Mouse (Mus musculus) adrenal gland, adult 2 months (tissue): ENCODE results near the gene Slc35e1. TPM values are rescaled to one million over a fixed set of nuclear protein-coding genes. Genes with fewer than 3 reads are reported as not detected.
A peak's percentile ranks its signal among the peaks of the same experiment; 100 is the strongest.

Experiments
- DNase-seq: peaks from one replicate; pipeline ENCODE4 v3.0.0; 2021
- long read RNA-seq: library from polyadenylated mRNA; stranded (forward); transcript quantifications from one replicate; pipeline ENCODE4 v2.0.0, GENCODE M21; 2021
- polyA plus RNA-seq: library from polyadenylated mRNA; depleted of rRNA; stranded (reverse); fragments of >200 nt; gene quantifications from 2 replicates; pipeline ENCODE4 v1.2.3, GENCODE M21; 2012; rRNA removed
- total RNA-seq, 2 experiments: library from RNA; stranded (reverse); gene quantifications; 2 replicates each; pipeline ENCODE4 v1.2.3; 2021

Slc35e1 gene
- 10 to 100 TPM; 34.4 to 49.8 TPM for total RNA-seq
- polyA plus RNA-seq, result 69.7 and 80.0 TPM in 2 replicates
- long read RNA-seq, full-length matches to known transcripts, result 36 of 42 reads
- long read RNA-seq, partial matches to known transcripts, result 2 of 42 reads
- long read RNA-seq, other reads (novel, unspliced or antisense), result 4 of 42 reads

DNA sequence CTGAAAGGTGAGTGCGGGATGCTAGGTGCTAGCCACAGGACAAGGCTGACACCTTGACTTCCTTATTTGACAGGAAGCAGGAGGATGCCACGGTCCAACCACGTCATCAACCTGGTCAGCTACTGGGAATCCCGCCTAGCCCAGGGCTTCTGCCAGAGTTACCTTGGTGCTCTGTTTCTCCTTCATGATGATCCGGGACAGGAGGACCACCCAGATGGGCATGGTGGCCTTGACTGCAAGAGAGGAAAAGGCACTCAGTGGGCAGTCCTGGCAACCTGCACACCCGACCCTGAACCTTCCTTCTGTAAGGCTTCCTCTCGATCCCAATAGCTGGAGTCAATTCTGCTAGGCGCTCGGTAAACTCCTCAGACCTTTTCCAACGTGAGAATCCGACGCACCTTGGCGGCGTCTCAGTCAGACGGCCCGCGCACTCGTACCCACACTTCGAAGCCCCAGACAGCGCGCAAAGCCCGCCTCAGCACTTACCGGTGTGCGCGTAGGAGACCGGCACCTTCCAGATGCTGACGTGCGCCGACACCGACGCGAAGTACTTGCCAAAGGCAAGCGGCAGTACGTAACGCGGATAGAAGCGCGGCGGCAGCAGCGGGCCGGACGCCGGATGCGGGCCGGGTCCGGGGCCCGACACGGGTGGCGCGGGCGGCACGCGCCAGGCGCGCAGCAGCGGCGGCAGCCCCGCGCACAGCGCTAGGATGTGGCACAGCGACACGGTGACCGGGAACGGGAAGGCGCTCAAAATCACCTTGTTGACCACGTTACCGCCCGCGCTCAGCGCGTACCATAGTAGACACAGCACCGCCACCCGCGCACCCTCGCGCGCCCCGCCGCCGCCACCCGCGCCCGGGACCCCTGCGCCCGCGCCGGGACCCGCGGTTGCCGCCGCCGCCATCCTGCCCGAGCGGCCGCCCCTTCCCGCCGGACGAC, at the start of gene Slc35e1:
TSS of gene Slc35e1 (minus strand) at position 935 of the 942 bp plus-strand sequence.
- no peak for DNase-seq

DNA sequence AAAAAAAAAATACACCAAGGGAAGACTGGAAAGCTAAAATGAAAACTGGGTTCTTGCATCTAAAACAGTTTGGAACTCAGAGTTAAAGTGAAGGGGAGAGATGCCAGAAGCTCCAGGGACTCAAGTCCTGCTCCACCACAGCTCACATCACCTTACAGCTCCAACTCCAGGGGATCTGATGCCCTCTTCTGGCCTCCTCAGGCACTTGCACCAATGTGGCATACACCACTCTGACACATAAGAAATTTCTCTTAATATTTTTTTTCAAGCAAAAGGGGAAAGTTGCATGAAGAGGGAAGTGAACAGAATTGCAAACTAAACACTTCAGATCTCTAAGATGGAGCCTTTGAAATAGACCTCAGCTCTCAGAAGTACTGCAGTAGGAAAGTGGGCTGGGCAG, 46.8 kb upstream of the Slc35e1 start:
- DNase-seq, result no peak

DNA sequence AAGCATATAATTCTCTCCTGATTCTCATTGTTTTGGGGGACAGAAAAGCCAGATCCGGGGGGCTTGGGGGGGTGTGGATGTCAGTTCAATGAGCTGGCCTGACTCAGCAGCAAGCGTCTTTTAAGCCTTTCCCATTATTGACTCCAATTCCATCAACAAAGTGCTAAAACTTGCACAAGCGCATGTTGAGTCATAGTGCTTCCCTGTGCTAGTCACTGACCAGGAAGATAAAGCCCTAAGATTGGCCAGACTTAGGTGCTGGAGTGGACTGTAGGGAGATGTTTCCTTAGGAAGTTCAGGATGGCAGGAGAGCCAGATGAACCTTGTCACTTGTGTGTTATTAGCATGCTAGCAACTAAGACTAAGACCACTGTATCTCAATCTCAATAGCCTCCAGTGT, 42.5 kb upstream of the Slc35e1 start:
- DNase-seq, result peak; percentile 39

DNA sequence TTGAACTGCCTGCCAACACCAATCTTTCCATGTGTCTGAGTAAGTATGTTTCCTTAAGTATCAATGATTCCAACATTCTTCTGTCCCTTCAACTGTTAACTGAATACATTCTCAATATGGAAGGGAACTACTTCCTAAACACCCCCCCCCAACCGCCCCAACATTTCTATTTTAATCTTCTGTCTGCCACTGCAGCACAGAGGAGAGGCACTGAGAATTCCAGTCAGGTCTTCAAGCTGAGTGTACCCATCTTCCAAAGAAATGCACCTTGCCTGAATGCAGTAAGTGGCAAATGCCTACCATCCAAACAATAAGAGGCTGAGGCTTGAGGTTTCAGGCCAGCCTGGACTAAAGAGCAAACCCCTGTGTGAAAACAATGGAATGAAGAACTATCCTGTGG, 39.7 kb upstream of the Slc35e1 start:
- no peak for DNase-seq

DNA sequence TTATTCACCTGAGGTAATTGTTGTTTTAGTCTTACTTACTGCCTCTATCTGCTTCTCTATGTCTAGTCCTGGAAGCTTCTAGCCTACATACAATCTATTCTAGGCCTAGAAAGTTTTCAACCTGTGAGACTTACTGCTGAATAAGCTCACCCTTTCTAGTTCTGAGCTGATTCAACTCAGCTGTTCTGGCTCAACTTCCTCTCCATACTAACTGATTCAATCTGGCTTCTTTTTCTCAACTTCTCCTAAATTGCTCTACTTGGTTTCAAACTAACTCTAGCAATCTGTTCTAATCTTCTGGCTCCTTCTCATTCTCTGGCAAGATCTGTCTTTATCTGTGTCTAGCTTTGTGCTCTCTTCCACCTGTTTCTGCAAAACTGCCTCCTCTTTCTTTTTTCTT, 29.5 kb upstream of the Slc35e1 start:
- DNase-seq, result no peak

DNA sequence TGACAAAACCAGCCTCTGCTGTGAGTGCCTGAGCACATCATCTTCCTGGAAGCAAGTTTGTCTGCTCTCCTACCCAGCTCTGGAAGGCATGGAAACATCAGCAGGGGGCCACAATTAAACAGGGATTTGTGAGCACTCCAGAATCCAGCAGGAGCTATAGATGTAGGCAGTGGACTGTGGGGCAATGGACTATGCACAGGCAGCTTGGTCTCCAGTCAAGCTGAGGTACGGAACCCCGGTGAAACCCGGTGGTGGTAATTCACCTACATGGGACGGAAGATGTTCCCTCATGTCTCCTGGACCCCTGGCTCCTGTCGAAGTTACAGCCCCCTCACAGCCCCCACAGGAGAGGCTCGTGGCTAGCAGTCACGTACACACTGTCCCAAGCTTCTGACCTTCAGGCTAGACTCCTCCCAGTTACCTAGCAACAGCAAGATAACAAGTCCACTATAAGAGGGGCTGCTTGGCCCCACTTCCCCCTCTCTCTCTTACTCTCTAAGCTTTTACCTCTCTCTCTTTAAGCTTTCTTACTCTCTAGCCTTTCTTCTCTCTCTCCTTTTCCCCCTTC, 25.1 kb upstream of the Slc35e1 start:
- DNase-seq, result no peak

DNA sequence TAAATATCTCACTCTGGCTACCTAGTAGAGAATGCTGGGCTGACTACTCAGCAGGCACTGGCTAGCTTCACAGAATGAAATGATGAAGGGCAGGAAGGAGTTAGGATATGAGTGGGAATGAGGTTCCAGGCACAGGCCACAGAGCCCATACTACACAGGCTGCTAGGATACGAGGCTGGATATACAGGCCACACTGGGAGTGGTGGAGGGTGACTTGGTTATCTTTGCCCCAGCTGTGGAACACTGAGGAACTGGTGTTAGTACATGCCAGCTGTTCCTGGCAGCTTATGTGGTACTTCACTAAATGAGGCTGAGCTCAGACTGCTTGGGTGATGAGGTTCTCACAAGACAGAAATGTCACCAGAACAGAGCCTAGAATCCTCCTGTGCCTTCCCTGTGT, 20.7 kb upstream of the Slc35e1 start:
- DNase-seq, result no peak

DNA sequence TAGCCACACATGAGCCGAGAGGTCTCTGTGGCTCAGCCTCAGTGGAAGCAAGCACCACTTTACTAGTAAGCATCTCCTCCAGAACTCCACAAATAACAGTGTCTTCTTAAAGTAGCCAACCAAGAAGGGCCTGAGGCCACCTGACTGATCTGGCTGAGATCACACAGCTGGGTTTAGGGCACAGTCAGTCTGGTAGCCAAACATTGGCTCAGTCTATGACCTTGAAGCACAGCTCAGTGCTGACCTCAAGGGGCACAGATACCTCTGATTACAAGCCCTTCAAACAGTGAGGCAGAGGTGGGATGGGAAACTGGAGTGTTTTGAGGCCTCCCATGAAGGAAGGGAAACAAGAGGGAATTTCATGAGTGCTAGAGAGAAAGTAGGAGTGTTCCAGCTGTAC, 20.2 kb upstream of the Slc35e1 start:
- DNase-seq, result no peak

DNA sequence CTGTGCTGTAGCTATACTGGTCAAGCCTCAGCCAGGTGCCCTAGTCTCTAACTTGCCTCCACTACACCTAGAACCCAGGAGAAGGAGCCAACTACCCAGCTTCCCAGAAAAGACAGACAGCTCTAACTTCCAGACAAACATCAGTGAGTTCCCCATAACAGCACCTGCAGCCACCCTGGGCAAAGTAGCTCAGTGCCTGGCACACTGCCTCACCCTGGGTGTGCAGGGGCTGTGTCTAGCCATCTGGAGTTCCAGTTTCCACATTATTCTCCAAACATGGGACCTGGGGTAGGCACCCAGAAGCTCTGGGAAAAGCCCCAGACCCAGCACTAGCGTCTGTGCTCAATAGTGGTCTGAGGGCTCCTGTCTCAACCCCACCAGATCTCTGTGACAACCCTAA, 15.1 kb upstream of the Slc35e1 start:
- no peak for DNase-seq

DNA sequence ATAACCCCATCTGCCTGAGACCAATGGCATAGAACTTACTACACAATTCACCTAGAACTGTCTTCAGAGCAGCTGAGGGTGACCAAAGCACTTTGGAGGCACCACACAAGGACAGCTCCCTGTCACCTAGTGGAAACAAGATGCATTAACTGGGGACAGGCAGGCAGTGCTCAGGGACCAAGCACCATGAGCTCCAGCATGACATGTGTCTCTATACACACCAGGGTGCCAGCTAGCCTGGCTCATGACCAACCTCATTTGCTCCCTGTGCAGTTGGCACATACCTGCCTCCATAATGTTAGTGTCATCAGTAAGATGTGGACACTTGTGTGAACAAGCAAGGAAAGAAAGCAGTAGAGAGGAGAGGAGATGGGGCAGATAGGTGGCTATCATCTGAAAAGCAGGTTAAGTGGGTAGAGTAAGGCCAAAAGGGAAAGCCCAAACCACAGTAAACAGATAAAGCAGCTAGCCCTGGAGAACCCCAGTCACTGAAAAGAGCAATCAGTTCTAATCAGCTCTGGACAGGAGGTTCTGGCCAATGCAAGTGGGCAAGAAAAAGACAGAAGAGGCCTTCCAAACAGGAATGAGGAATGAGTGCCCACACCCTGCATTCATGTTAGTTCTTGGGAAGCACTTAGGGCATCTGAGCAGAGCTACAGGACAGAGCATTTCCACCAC, 12.4 kb upstream of the Slc35e1 start:
- no peak for DNase-seq

DNA sequence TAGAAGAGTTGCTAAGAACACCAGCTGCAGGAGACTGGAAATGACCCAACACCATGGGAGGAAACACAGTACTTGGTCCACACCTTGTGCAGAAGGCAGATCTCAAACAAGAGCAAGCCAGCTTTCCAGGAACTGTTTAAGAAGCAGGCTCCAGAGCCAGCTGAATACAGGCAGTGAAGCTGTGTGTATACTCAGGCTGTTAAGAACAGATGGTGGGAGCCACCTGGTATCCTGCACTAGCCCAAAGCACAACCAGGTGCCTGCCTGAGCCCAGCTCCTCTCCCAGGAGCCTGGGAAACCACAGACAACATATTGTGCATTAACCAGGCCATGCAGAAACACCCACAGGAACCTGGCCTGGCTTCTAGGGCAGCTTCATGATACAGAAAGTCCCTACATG, 11.7 kb upstream of the Slc35e1 start:
- DNase-seq, result no peak

DNA sequence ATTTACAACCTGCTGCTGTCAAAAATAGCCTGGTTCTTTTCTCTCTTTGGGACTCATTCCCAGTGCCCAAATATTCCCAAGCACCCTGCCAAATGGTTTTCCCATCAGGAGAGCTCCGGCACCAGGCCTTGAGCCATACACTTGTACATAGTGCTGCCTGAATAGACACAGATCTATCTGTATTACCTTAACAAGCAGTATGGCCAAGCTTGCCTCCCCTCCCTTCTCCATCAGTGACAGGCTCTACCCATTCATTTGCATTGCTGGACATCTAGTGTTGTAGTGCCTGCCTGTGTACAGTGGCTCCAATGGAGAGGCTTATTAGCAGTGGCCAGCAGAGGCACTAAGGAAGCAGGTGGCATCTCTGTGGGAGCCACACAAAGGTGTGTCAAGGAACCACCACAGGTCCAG, 8.1 kb upstream of the Slc35e1 start:
- no peak for DNase-seq

DNA sequence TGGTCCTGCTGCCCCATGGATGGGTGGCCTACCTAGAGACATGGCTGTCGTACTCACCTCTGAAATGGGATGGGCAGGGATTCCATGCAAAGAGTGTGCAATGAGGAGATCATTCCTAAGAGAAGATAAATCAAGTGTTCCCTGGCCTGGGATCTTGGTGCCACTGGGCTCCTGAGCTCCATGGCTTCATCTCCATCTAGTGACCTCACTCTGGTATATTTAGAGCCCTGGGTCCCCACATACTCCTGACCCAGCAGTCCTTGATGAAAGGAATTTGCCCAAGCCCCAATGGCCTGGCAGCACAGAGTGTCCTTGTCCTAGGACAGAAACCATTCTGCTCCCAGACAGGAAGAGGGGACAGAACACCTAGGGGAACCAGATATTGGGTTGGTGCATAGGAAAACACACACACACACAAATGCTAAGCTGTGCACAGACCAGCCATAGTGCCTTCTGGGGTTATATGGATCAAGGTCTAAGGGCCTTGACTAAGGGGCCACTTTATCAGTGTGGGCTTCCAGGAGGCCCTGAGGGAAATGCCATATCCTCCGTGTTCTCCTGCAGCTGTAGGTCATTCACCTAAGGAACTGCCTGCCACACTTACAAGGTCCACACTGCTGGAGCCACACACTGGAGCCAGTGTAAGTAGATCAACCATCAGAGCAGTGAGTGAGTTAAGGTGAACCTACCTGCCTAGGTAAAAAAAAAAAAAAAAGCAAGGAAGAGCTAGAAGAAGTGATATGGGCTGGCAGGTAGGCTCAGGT, 7.3 kb upstream of the Slc35e1 start:
- no peak for DNase-seq

DNA sequence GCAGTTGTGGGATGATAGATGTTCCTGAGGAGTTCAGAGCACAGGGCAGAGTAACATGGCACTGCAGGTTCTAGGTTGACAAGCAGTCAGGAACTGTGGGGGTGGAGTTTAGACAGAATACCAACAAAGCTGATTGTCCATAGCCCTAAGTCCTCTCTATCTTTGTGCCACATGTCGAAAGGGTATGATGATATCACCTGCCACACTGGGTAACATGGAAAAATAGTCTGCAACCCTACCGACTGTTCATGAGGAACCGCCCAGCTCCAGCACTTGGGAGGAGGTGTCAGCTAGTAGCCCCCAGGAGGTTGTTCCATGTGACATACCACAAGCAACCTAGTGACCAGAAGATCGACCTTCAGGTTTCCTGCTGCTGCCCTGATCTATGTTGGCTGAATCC, 6.1 kb upstream of the Slc35e1 start:
- no peak for DNase-seq

DNA sequence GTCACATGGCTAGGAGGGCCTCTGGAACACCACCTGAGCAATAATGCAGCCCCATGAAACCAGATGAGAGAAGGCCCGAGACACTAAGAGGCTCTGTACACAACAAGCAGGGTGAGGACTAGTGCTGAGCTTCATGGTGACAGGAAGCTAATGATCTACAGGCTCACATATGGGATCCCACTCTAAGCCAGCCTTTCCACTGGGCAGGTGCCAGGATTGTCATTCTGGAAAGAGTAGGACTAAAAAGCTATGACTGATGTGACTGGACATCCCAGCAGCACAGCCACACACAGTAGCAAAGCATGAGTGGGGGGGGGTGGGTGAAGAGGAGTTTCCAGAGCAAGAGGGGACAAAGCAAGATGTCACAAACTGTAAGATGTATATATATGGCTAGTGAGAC, 5.5 kb upstream of the Slc35e1 start:
- DNase-seq, result no peak

DNA sequence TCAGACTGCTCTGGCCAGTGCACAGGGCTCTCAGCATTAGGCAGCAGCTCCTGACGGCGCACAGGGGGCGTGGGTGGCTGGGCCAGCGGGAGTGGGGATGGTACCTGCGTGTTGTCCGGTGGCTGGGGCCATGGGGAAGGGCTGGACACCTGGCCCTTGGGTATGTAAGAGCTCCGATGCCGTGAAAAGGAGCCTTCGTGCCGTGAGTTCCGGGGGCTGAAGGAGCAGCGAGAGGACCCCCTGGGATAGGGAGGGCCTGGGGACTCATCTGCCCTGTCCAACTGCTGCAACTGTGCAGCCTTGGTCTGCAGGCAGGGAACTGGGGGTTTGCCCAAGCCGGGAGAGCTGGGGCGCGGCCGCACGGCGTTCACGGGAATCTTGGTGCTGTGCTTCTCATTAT, 3.8 kb upstream of the Slc35e1 start:
- DNase-seq, result no peak

DNA sequence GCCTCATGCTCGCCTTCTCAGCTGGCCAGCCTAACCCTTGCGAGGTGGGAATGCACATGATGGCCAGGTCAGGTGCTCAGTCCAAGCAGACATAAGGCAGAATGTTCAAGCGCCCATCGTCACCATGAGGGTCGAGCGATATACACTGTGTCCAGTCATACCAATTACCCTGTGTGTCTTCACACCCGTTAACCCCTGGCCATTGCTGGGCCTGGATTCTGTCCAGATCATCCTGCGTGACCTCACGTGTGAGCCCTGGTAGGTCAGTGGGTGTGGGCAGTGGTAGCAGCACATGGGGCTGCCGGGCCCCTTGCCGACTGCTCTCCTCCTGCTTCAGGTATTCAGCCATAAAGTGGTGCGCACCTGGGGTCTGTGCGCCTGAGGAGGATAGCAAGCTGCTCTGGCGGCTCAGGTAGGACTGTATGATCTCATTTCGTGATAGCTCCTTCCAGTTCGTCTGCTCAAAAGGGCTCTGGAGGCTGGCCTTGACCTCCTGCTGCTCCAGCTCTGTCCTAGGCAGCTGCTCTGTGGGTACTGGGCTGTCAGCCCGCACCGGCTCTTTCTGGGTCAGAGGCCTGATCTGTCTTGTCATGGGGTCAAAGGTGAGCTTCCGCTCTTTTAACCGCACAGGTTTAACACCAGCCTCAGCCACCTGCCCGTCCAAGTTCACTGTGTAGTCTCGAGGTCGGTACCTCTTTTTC, 3.1 kb upstream of the Slc35e1 start:
- DNase-seq, result peak; percentile 33

DNA sequence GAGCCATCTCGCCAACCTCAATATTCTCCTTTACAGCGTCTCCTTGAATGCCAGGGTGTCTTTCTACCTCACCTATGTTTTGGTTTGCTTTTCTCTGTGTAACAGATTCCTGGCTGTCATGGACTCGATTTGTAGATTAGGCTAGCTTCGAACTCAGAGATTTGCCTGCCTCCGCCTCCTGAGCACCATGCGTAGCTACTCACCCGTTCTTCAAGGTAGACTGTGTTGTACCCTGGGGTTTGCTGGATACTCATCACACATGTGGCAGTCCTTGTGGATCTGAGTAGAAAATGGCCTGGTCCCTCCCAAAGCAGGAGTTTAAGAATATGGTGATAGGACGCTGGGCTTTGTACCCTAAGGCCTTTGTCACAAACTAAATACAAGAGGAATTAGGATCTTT, 967 bp upstream of the Slc35e1 start:
- DNase-seq, result no peak

DNA sequence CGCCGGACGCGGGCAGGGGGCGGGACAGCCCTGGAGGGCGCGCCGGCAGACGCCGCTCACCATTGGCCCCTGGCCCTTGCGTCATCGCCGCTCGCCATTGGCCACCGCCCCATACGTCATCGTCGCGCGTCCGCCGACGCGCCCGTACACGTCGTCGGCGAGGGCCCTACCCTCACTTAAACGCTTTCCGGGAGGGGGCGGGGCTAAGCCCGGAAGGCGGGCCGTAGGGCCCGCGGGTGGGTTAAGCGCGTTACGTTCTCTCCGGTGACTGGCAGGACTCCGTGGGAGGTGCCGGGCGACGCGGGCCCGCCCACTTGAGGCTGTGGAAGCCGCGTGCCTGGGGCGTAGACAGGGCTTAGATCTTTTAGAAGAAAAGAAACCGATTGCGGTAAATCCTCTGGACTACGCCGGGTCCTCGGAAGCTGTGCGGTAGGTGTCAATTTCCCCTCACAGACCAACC, 238 bp upstream of the Slc35e1 start:
- peak; percentile 100 for DNase-seq

DNA sequence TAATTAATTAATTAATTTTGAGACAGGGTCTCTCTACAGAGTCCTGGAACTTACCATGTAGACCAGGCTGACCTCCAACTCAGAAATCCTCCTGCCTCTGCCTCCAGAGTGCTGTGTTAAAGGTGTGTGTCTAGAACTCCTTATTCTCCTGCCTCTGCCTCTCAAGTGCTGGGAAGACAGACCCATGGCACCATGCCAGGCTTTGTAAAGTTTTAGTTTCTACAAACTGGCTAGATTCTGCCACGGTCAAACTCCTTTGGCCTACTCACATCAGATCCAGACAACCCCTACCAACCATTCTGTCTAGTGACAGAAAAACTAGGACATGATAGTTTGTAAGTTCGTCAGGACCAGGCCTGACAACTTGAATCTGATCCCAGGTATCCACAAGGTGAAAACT, 1.4 kb downstream of the Slc35e1 start:
- no peak for DNase-seq

DNA sequence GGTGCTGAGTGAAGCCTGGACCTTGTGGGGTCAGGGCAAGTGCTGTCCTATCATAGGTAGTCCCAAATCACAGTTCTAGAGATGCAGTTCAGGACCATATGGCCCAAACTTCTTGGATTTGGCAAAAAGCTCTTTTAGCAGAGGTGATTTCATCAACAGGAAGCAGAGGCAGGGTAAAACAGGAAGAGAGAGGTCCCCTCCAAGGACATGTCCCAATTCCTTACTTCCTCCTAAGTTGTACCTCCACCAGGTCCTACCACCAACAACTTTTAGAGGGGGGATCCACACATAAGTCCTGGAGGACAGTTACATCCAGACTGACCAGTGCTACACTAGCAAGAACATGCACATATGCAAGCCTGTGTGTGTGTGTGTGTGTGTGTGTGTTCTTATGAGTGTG, 5.4 kb downstream of the Slc35e1 start:
- DNase-seq, result no peak
